Mouse (Mus musculus): ENCODE results near the gene Gm20708.

- no peak for TF ChIP-seq POLR2A (IDR thresholded peaks at IDR 0.05; ENCODE audit: borderline replicate concordance, control insufficient read depth, low read depth, low read length)
- TF ChIP-seq CTCF (IDR thresholded peaks at IDR 0.05; ENCODE audit: control insufficient read depth, insufficient read depth, low read length): no peak
These were observed 31.4 kb upstream of the Gm20708 start for GRCm38 (mm10) chr11:117778031-117778430.

Measured in bone marrow, adult 2 months (tissue).